Mouse (Mus musculus): ENCODE measurements at regions not wholly inside any gene's neighbourhood (a gene's known extent, or its start where the extent isn't known, plus 50 kb on each side); places are given as distances from the start of the nearest gene placed in this dataset.
"Not testable (repeated sequence)": the region's sequence is repeated elsewhere in the genome, so short reads cannot be mapped to it uniquely, and the experiment has no call there.

GRCm38 (mm10) chr6:24288757-24289156, 120.9 kb upstream of the Slc13a1 start:
- DNase-seq (ENCODE audit: low spot score in 2 of 2); intact Hi-C loops (cut with DNase I): not testable (repeated sequence)

- DNase-seq (ENCODE audit: low spot score in 2 of 2) = peak in 1 of 2 experiments; percentile 28
- intact Hi-C loops (cut with DNase I) = no loop called here
These were observed 104.9 kb upstream of the Slc13a1 start for GRCm38 (mm10) chr6:24272821-24273220.

- intact Hi-C loops (cut with DNase I) = no loop called here
- no peak for DNase-seq (ENCODE audit: low spot score in 2 of 2)
These were observed 101.7 kb upstream of the Slc13a1 start for GRCm38 (mm10) chr6:24269633-24270032.

- no peak for DNase-seq (ENCODE audit: low spot score in 2 of 2)
- intact Hi-C loops (cut with DNase I) = no loop called here
These were observed 95.9 kb upstream of the Slc13a1 start for GRCm38 (mm10) chr6:24263796-24264195.

GRCm38 (mm10) chr6:24262578-24262977, 94.7 kb upstream of the Slc13a1 start:
- DNase-seq (ENCODE audit: low spot score in 2 of 2) = no peak
- intact Hi-C loops (cut with DNase I) = no loop called here

GRCm38 (mm10) chr6:24245591-24245990, 77.7 kb upstream of the Slc13a1 start:
- intact Hi-C loops (cut with DNase I) = no loop called here
- DNase-seq (ENCODE audit: low spot score in 2 of 2) = no peak

- DNase-seq (ENCODE audit: low spot score in 2 of 2) = no peak
- intact Hi-C loops (cut with DNase I) = no loop called here
These were observed 70.6 kb upstream of the Slc13a1 start for GRCm38 (mm10) chr6:24238541-24238940.

- intact Hi-C loops (cut with DNase I) = no loop called here
- DNase-seq (ENCODE audit: low spot score in 2 of 2) = no peak
These were observed 70.2 kb upstream of the Slc13a1 start for GRCm38 (mm10) chr6:24238054-24238453.

- no peak for DNase-seq (ENCODE audit: low spot score in 2 of 2)
- intact Hi-C loops (cut with DNase I) = no loop called here
These were observed 65.7 kb upstream of the Slc13a1 start for GRCm38 (mm10) chr6:24233626-24234025.

GRCm38 (mm10) chr6:24220589-24220988, 52.7 kb upstream of the Slc13a1 start:
- no peak for DNase-seq (ENCODE audit: low spot score in 2 of 2)
- intact Hi-C loops (cut with DNase I) = no loop called here

- DNase-seq (ENCODE audit: low spot score in 2 of 2) = no peak
- intact Hi-C loops (cut with DNase I) = no loop called here
These were observed 52.1 kb upstream of the Slc13a1 start for GRCm38 (mm10) chr6:24219882-24220522.

Measured in left cerebral cortex, postnatal 25 days (tissue).